Mouse (Mus musculus) stomach, postnatal 0 days (tissue): ENCODE measurements around the gene Parp1. TPM values are rescaled to one million over a fixed set of nuclear protein-coding genes. Genes with fewer than 3 reads are reported as not detected.
A peak's percentile ranks its signal among the peaks of the same experiment; 100 is the strongest.
"Not testable (repeated sequence)": the region's sequence is repeated elsewhere in the genome, so short reads cannot be mapped to it uniquely, and the experiment has no call there.

Experiments
- ATAC-seq: fragments of 200-750 bp; cut with Nextera tagmentation; 2 replicates; pipeline ENCODE4 v1.8.0; 2017; ENCODE audit not compliant: low FRiP score, low TSS enrichment
- DNase-seq: peaks from one replicate; pipeline ENCODE4 v3.0.0-alpha.2; 2016; ENCODE audit warnings: low spot score
- H3K27ac ChIP-seq: fragments of 300-500 bp; sonication (generic); replicated peaks from 2 replicates; pipeline ENCODE4 v1.5.1; 2014; ENCODE audit warnings: mild to moderate bottlenecking, control low read depth
- H3K27me3 ChIP-seq: fragments of 300-500 bp; sonication (generic); 2 replicates; pipeline ENCODE4 v1.6.1; 2014; ENCODE audit warnings: low read length; ENCODE audit not compliant: control insufficient read depth, insufficient read depth
- H3K36me3 ChIP-seq: fragments of 300-500 bp; sonication (generic); 2 replicates; pipeline ENCODE4 v1.6.1; 2014; ENCODE audit warnings: low read length, mixed read lengths; ENCODE audit not compliant: control insufficient read depth, insufficient read depth
- H3K4me1 ChIP-seq: fragments of 300-500 bp; sonication (generic); replicated peaks from 2 replicates; pipeline ENCODE4 v1.6.1; 2014; ENCODE audit warnings: antibody characterized with exemption; ENCODE audit not compliant: control insufficient read depth, insufficient read depth
- H3K4me2 ChIP-seq: fragments of 300-500 bp; sonication (generic); replicated peaks from 2 replicates; pipeline ENCODE4 v1.6.1; 2014; ENCODE audit warnings: low read depth, mild to moderate bottlenecking, control low read depth, moderate library complexity
- H3K4me3 ChIP-seq: fragments of 300-500 bp; sonication (generic); 2 replicates; pipeline ENCODE4 v1.5.1; 2014; ENCODE audit warnings: low read depth, low read length, control low read depth
- H3K9ac ChIP-seq: fragments of 300-500 bp; sonication (generic); 2 replicates; pipeline ENCODE4 v1.6.1; 2014; ENCODE audit warnings: mild to moderate bottlenecking, low read length, control low read depth, mixed read lengths
- H3K9me3 ChIP-seq: fragments of 300-500 bp; sonication (generic); 2 replicates; pipeline ENCODE4 v1.6.1; 2016; ENCODE audit warnings: low read length; ENCODE audit not compliant: control insufficient read depth
- CTCF ChIP-seq: IDR thresholded peaks from 2 replicates; pipeline ENCODE4 v1.5.1; 2016; ENCODE audit warnings: antibody characterized with exemption, low read depth, mild to moderate bottlenecking, moderate library complexity
- EP300 ChIP-seq: optimal IDR thresholded peaks from 2 replicates; pipeline ENCODE3; 2016; ENCODE audit warnings: antibody characterized with exemption
- WGBS: fragments of 180-500 bp; shearing (Covaris S2); extraction: QIAGEN DNeasy Blood & Tissue Kit; methylation state at CpG from one replicate; pipeline ENCODE4 v1.1.7; 2014; 5-methylcytosine and 5-hydroxymethylcytosine counted together
- polyA plus RNA-seq: library from polyadenylated mRNA; unstranded; fragments of >200 nt; fragmentation: Nextera tagmentation; extraction: Ambion mirVana; gene quantifications from 2 replicates; pipeline ENCODE4 v1.2.1, GENCODE M21; 2015

Gene Parp1
- polyA plus RNA-seq, 1 experiment from 2014 or later: 31.9 TPM

DNA sequence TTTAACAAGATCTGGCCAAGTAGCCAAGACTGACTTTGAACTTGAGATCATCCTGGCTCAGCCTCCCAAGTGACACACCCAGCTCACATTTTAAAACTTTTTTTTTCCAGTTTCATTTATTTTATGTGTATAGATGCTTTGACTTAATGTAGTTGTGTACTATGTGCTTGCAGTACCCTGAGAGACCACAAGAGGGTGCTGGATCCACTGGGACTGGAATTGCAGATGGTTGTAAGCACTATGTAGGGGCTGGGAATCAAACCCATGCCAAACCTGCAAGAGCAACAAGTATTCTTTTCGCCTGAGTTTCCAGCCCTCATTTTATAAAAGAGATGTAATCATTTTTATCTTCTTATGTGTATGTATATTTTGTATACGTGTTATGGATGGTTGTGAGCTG lies 55.2 kb downstream of the Parp1 start:
- H3K9me3 ChIP-seq: no peaks in the 10 kb centered on the region
- no peak for DNase-seq
- WGBS: 92% methylated on average over 2 of the region's 2 CpGs
- ATAC-seq: no peak
- no peak overlapping the region for H3K4me2 ChIP-seq
- no peaks in the 10 kb centered on the region for H3K27me3 ChIP-seq
- H3K4me3 ChIP-seq: no peak overlapping the region
- no peak overlapping the region for H3K9ac ChIP-seq
- H3K4me1 ChIP-seq: no peaks in the 10 kb centered on the region
- no peak overlapping the region for H3K27ac ChIP-seq
- H3K36me3 ChIP-seq: no peaks in the 10 kb centered on the region
- peak; percentile 54 for TF ChIP-seq CTCF
- no peak for TF ChIP-seq EP300

DNA sequence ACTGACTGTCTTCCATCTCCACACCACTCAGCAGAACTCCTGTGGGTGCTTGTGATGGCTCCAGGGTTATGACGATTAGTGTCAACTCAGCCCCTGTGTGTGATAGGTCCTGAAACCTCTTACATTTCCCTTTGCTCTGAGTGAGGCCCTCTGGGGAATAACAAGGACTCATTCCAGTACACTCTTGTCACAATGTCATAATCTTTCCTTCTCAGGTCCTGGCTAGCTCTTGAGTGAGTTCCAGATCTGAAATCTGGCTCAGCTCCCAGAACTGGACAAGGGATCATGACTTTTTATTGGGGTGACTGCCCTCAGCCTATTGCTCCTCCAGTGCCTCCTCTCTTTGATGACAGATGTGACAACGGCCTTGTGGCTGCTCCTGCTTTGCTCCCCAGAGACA lies 57.4 kb downstream of the Parp1 start:
- Histone ChIP-seq H3K9me3 (no peaks in the 10 kb centered on the region), H3K27ac (no peak overlapping the region), H3K36me3 (no peaks in the 10 kb centered on the region), H3K9ac (no peak overlapping the region), H3K4me2 (no peak overlapping the region), H3K4me3 (no peak overlapping the region), H3K27me3 (no peaks in the 10 kb centered on the region), H3K4me1 (no peaks in the 10 kb centered on the region)
- 57% methylated on average over 2 of the region's 2 CpGs for WGBS
- TF ChIP-seq CTCF (no peak), EP300 (no peak)
- DNase-seq (no peak), ATAC-seq (no peak)

DNA sequence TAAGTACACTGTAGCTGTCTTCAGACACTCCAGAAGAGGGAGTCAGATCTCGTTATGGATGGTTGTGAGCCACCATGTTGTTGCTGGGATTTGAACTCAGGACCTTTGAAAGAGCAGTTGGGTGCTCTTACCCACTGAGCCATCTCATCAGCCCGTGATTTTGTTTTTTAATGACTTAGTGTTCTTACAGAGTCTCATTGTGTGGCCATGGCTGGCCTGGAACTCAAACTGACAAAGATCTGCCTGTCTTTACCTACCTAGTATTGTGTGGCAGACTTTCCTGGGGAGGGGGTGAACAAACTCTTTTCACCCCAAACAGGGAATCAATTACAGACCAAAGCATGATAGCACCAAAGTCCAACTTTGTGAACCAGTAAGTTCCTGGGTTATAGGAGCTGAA lies 69.1 kb downstream of the Parp1 start:
- ATAC-seq: not testable (repeated sequence)

DNA sequence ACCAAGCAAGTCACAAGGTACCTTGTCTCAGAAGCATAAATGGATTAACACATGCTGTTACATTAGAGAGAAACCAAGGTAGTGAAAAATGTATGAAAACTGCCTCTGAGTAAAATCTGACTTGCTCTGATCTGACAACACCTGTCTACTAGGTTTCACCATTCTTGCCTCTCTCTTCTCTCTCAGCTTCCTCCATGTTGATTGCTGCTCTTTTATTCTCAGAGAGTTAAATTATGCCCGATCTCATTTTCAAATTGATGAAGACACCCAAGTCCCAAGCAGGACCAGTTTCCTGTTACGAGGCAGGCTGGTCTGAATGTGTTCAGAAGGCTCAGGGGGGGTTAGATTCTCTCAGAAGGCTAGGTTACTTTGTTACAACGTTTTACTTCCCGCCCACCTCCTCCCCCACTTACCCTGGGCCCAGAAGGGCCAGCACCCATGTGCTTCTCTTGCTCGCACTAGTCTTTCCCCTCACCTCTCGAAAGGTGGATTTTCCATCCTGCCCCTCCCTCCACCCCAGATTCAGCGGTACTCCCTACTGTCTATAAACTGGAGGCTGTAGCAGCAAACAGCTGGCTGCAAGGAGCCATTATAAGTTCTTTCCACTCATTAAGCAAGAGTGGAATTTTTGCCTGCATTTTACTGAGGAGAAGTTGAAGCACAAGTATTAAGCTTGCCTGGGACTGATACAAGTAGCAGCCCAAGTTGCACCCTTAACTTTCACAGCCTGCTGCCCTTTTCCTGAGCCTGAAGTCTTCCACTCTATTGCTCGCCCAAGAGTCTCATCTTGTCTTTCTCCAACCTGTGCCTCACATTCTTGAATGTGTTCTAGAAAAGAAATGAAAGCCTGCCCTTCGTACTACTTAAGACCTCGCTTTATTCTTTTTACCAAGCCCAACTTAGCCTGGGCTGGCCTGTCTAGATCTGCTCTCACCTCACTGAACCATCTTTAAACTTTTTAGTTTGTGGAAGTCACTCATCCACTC lies 71.0 kb downstream of the Parp1 start:
- 55% methylated on average over 10 of the region's 10 CpGs for WGBS
- TF ChIP-seq CTCF (no peak), EP300 (no peak)
- no peaks in the 10 kb centered on the region for H3K9me3 ChIP-seq
- H3K9ac ChIP-seq: no peak overlapping the region
- H3K4me3 ChIP-seq: peak overlapping the region; percentile 99; the same call in 1 of the 2 replicates
- H3K4me2 ChIP-seq: peak overlapping the region; percentile 92
- no peak for ATAC-seq
- no peak overlapping the region; the same call in 1 of the 2 replicates for H3K27ac ChIP-seq
- H3K4me1 ChIP-seq: peaks cover 6% of the 10 kb centered on the region; the same call in 1 of the 2 replicates
- no peak for DNase-seq
- H3K27me3 ChIP-seq: no peaks in the 10 kb centered on the region
- no peaks in the 10 kb centered on the region for H3K36me3 ChIP-seq

More for the DNA sequence above, 69.1 kb downstream of the Parp1 start:
- H3K9me3 ChIP-seq, H3K4me1 ChIP-seq, H3K4me3 ChIP-seq, DNase-seq, H3K36me3 ChIP-seq, H3K9ac ChIP-seq, H3K27ac ChIP-seq, H3K4me2 ChIP-seq, H3K27me3 ChIP-seq: not testable (repeated sequence)
- WGBS: 91% methylated on average over 2 of the region's 2 CpGs

DNA sequence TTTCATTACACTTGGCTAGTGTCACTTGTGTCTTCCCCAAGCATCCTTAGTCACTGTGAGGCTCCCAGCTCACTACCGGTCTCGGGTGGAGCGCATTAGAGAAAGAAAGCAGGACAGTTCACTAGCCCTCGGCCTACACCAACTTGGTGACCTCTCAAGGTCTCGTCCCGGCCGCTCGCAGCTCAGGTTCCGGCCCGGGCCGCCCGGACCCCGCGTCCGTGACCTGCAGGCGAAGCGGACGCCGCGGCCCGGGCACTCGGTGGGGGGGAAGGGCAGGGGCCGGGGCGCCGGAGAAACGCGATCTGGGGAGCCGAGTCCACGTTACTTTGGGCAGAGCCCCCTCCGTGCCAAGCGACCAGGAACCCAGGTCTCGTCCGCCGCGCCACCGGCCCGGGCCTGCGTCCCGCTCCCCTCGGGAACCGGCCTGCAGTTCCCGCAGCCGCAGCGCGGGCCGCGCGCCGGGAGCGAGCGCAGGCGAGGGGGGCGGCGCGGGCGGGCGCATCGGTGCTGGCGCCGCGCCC lies 71.9 kb downstream of the Parp1 start:
- peak overlapping the region; percentile 87 for H3K27ac ChIP-seq
- H3K4me3 ChIP-seq: peak overlapping the region; percentile 99
- no peaks in the 10 kb centered on the region for H3K9me3 ChIP-seq
- H3K4me2 ChIP-seq: peak overlapping the region; percentile 92
- DNase-seq (peak; percentile 54), ATAC-seq (peak; percentile 76)
- H3K36me3 ChIP-seq: no peaks in the 10 kb centered on the region
- no peaks in the 10 kb centered on the region for H3K27me3 ChIP-seq
- peaks cover 6% of the 10 kb centered on the region; the same call in 1 of the 2 replicates for H3K4me1 ChIP-seq
- 0% methylated on average over 38 of the region's 61 CpGs for WGBS
- peak overlapping the region; percentile 91 for H3K9ac ChIP-seq
- TF ChIP-seq CTCF (no peak), EP300 (no peak)

DNA sequence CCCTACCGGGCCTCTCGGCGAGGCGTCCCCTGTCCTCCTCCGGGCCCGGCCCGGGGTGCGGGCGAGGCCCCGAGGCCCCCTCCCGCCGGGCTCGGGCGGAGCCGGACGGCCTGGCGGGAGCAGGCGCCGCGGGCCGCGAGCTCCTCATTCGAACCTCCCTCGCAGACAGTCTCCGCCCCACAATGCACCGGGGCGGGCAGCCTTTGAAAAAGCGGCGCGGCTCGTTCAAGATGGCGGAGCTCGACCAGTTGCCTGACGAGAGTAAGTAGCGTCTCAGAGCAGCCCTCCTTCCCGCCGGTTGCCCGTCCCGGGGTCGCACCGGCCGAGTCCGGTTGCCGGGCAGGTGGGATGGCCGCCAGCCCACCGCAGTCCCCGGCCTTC lies 72.4 kb downstream of the Parp1 start, which contains the start of gene Lin9:
Gene Lin9, plus strand, starts transcription at position 14 of the 381 bp plus-strand sequence.
- peak; percentile 91 for ATAC-seq
- DNase-seq: peak; percentile 95
- Histone ChIP-seq H3K9me3 (no peaks in the 10 kb centered on the region), H3K9ac (peak within 1 kb of the TSS; percentile 91), H3K27me3 (no peaks in the 10 kb centered on the region), H3K27ac (peak within 1 kb of the TSS; percentile 87), H3K4me3 (peak within 1 kb of the TSS; percentile 99), H3K4me1 (peaks cover 6% of the 10 kb centered on the region; the same call in 1 of the 2 replicates), H3K36me3 (no peaks in the 10 kb centered on the region), H3K4me2 (peak within 1 kb of the TSS; percentile 92)
- under 1% methylated on average over 25 of the region's 47 CpGs for WGBS
- TF ChIP-seq EP300 (no peak), CTCF (no peak)
